Mouse (Mus musculus) erythroblast, embryonic 14.5 days (primary cell): ENCODE results near the gene Gm21983.

ENCODE experiments used
- GATA1 ChIP-seq: IDR thresholded peaks from 2 replicates; pipeline ENCODE4 v1.6.1; 2012; ENCODE audit warnings: low read length, inconsistent platforms, mixed read lengths
- TAL1 ChIP-seq: IDR thresholded peaks from 3 replicates; pipeline ENCODE4 v1.6.1; 2012; ENCODE audit warnings: low read length, inconsistent platforms, mixed read lengths

DNA sequence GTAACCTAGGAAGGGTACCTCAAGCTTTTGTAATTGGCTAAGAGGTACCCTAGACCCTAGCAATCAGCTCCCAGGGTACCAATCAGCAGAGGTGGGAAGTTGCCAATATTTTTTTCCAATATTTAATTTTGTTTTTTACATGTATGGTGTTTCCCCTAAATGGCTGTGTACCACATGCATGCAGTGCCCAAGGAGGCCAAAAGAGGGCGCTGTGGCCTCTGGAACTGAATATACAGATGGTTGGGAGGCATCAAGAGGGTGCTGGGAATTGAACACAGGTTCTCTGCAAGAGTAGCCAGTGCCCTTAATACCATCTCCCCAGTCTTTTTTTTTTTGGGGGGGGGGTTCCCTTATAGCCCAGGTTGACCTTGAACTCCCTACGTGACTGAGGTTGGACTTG is 49.5 kb downstream of the Gm21983 start:
- TF ChIP-seq GATA1 (no peak), TAL1 (no peak)
